Mouse (Mus musculus) liver, adult 2 months (tissue): ENCODE data around the gene Gpc2. TPM values are rescaled to one million over a fixed set of nuclear protein-coding genes. Genes with fewer than 3 reads are reported as not detected.

ENCODE experiments used
- DNase-seq: peaks from one replicate; pipeline ENCODE4 v3.0.0-alpha.2; 2011; ENCODE audit warnings: low read depth, low spot score; ENCODE audit errors: extremely low read depth
- H3K27ac ChIP-seq: fragments of 200-500 bp; replicated peaks from 2 replicates; pipeline ENCODE4 v1.5.1; 2012; ENCODE audit warnings: low read depth, mild to moderate bottlenecking, control low read depth, inconsistent platforms, low read length; ENCODE audit not compliant: insufficient read depth
- H3K27me3 ChIP-seq: fragments of 200-500 bp; 2 replicates; pipeline ENCODE4 v1.6.1; 2012; ENCODE audit warnings: mild to moderate bottlenecking, moderate library complexity, low read length, inconsistent platforms; ENCODE audit not compliant: control insufficient read depth, insufficient read depth
- H3K36me3 ChIP-seq: fragments of 200-500 bp; 2 replicates; pipeline ENCODE4 v1.6.1; 2012; ENCODE audit warnings: low read length, inconsistent platforms; ENCODE audit not compliant: control insufficient read depth, insufficient read depth
- H3K4me1 ChIP-seq: fragments of 200-500 bp; 2 replicates; pipeline ENCODE4 v1.6.1; 2011; ENCODE audit warnings: low read length; ENCODE audit not compliant: control insufficient read depth, insufficient read depth
- H3K4me3 ChIP-seq: fragments of 200-500 bp; 2 replicates; pipeline ENCODE4 v1.5.1; 2011; ENCODE audit warnings: low read depth, mild to moderate bottlenecking, control low read depth, low read length, moderate library complexity; ENCODE audit not compliant: insufficient read depth
- H3K79me2 ChIP-seq: fragments of 200-500 bp; 2 replicates; pipeline ENCODE4 v1.6.1; 2012; ENCODE audit warnings: inconsistent platforms, mild to moderate bottlenecking, low read length, moderate library complexity; ENCODE audit not compliant: control insufficient read depth, insufficient read depth
- H3K9ac ChIP-seq: fragments of 200-500 bp; 2 replicates; pipeline ENCODE4 v1.6.1; 2012; ENCODE audit warnings: low read depth, mild to moderate bottlenecking, control low read depth, inconsistent platforms, low read length
- CTCF ChIP-seq: fragments of 200-500 bp; IDR thresholded peaks from 2 replicates; pipeline ENCODE4 v1.5.1; 2011; ENCODE audit warnings: low read depth, low read length, control low read depth
- POLR2A ChIP-seq: fragments of 200-500 bp; IDR thresholded peaks from 2 replicates; pipeline ENCODE4 v1.6.1; 2011; ENCODE audit warnings: low read length, control low read depth; ENCODE audit not compliant: insufficient read depth; ENCODE audit errors: extremely low read depth
- WGBS: fragments of 180-500 bp; shearing (Covaris S2); methylation state at CpG from one replicate; pipeline ENCODE4 v1.1.7; 2018; 5-methylcytosine and 5-hydroxymethylcytosine counted together
- polyA plus RNA-seq: library from polyadenylated mRNA; depleted of rRNA; stranded (reverse); fragments of >200 nt; gene quantifications from 2 replicates; pipeline ENCODE4 v1.2.3, GENCODE M21; 2012; rRNA removed
- total RNA-seq: library from RNA; depleted of rRNA; stranded (reverse); fragments of >200 nt; gene quantifications from 2 replicates; pipeline ENCODE4 v1.2.3, GENCODE M21; 2014; rRNA removed

The Gpc2 gene
- total and polyA plus RNA-seq, 2 experiments, result 0.09 to 0.18 TPM

DNA sequence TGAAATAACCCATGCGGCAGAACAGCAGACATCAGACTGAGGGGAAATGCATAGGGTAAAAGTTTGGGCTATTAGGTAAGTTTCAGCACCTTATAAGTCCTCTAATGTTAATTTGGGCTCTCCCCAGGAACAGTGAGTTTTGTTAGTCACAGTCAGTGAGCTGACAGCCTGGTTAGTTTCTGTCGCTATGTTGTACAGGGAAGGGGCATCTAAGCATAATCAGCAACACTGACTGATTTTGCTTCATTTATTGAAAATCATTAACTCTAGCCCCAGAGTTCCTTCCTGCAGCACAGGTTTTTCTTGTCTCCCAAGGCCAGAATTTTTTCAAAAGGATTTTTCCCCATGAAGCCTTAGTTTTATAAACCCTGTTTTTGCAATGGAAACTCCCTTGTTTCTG is 46.0 kb downstream of the Gpc2 start:
- Histone ChIP-seq H3K36me3 (no peaks in the 10 kb centered on the region), H3K4me1 (no peaks in the 10 kb centered on the region), H3K27me3 (no peaks in the 10 kb centered on the region), H3K27ac (no peak overlapping the region), H3K4me3 (no peak overlapping the region), H3K9ac (no peak overlapping the region), H3K79me2 (no peaks in the 10 kb centered on the region)
- DNase-seq, result no peak
- 92% methylated on average over 2 of the region's 2 CpGs for WGBS
- TF ChIP-seq POLR2A, result no peak
- TF ChIP-seq CTCF, result no peak

DNA sequence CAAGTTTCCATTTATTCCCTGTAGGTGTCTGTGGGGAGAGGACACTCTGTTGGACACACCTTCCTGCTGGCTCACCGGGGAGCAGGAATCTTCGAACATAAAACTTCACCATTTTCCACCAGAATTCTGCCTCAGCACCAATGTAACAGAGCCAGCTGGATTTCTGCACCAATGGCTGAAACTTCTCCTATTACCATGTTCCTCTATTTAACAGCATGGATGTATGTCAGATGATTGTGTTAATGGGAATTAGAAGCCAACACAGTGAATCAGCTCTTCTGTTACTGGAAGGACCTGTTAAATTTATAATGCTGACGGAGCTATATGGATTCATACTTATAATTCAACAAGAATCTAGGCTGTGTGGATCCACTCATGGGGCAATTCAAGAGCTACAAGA is 50.3 kb downstream of the Gpc2 start:
- Histone ChIP-seq H3K27me3 (no peaks in the 10 kb centered on the region), H3K27ac (no peak overlapping the region), H3K9ac (no peak overlapping the region), H3K36me3 (no peaks in the 10 kb centered on the region), H3K4me1 (no peaks in the 10 kb centered on the region), H3K4me3 (no peak overlapping the region), H3K79me2 (no peaks in the 10 kb centered on the region)
- no peak for DNase-seq
- 81% methylated on average over 3 of the region's 3 CpGs for WGBS
- no peak for TF ChIP-seq POLR2A
- TF ChIP-seq CTCF, result no peak

DNA sequence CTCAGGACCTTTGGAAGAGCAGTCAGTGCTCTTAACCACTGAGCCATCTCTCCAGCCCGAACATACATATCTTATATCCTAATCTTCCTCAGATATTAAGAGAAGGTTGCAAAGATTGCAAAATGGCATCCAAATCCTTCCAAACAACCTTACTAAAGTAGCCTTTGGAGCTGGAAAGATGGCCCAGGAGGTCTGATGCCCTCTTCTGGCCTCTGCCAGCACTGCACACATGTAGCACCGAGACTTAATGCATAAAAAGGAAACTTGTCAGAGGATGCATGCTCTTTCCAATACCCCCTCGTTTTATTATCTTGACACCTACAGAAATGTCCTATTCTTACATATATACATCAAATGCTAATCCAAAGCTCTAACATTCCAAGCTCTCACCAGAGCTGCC is 51.8 kb downstream of the Gpc2 start:
- TF ChIP-seq CTCF (peak; percentile 78), POLR2A (no peak)
- Histone ChIP-seq H3K27me3 (no peaks in the 10 kb centered on the region), H3K4me3 (no peak overlapping the region), H3K36me3 (no peaks in the 10 kb centered on the region), H3K4me1 (no peaks in the 10 kb centered on the region), H3K79me2 (no peaks in the 10 kb centered on the region), H3K9ac (no peak overlapping the region), H3K27ac (no peak overlapping the region)
- DNase-seq, result peak; percentile 16
- WGBS, result 49% methylated on average over 3 of the region's 3 CpGs

DNA sequence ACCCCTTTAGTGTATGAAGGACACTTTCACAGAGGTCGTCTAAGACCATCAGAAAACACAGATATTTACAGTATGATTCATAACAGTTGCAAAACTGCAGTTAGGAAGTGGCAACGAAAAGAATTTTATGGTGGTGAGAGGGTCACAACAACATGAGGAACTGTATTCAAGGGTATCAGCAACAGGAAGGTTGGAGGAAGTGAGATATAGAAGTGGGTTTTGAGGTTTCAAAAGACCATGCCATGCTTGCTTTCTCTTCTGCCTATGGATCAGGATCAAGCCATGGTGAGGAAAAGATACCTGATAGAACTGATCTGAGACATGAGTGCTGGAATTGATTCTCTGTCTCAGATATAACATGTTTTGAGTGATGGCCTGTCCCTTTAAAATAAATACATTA is 52.4 kb downstream of the Gpc2 start:
- DNase-seq, result peak; percentile 8
- H3K27ac ChIP-seq, result no peak overlapping the region
- H3K79me2 ChIP-seq, result no peaks in the 10 kb centered on the region
- 59% methylated on average over 2 of the region's 2 CpGs for WGBS
- H3K4me1 ChIP-seq, result no peaks in the 10 kb centered on the region
- H3K4me3 ChIP-seq, result no peak overlapping the region
- H3K27me3 ChIP-seq, result no peaks in the 10 kb centered on the region
- H3K36me3 ChIP-seq, result no peaks in the 10 kb centered on the region
- no peak overlapping the region for H3K9ac ChIP-seq
- no peak for TF ChIP-seq POLR2A
- TF ChIP-seq CTCF, result no peak

DNA sequence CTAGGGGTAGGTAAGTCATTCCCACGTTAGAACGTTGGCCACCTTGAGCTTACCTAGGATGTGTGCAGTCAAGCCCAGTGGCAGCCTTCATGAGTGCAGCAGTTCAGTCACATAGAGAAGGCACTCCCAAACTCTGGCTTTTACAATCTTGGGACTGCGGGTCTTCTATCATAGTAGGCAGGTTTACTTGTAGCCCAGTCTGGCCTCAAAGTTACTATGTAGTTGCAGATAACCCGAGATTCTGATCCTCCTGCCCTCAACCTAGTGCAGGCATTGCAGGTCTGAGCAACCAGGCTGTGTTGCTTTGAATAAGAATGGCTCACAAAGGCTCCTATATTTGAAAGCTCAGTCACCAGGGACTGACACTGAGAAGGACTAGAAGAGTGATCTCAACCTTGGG is 53.3 kb downstream of the Gpc2 start:
- no peaks in the 10 kb centered on the region for H3K4me1 ChIP-seq
- no peaks in the 10 kb centered on the region for H3K27me3 ChIP-seq
- H3K4me3 ChIP-seq, result no peak overlapping the region
- H3K27ac ChIP-seq, result no peak overlapping the region
- no peaks in the 10 kb centered on the region for H3K79me2 ChIP-seq
- no peak overlapping the region for H3K9ac ChIP-seq
- TF ChIP-seq CTCF, result no peak
- TF ChIP-seq POLR2A, result no peak
- WGBS, result 83% methylated on average over 4 of the region's 4 CpGs
- DNase-seq, result no peak
- H3K36me3 ChIP-seq, result no peaks in the 10 kb centered on the region

DNA sequence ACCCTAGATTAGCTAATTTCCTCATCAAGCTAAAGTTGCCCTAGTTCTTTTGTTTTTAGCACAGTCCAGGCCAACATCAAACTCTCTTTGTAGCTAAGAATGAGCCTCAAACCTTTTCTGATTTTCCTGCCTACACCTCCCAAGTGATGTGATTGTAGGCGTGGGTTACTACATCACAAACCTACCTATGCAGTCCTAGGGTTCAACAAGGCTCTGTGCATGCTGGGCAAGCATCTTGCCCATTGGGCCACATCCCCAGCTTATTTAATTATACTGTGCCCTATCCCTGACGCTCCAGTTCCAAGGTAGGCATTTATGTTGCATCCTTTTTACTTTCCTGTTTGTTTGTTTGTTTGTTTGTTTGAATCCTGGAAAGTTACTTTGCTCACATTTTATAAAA is 54.1 kb downstream of the Gpc2 start, which contains the start of gene Nxpe5:
Nxpe5 (plus strand) TSS at position 199 of the 400 bp plus-strand sequence.
- TF ChIP-seq POLR2A (no peak), CTCF (no peak)
- no peak for DNase-seq
- Histone ChIP-seq H3K9ac (no peak within 1 kb of the TSS), H3K36me3 (no peaks in the 10 kb centered on the region), H3K4me3 (no peak within 1 kb of the TSS), H3K27ac (no peak within 1 kb of the TSS), H3K4me1 (no peaks in the 10 kb centered on the region), H3K27me3 (no peaks in the 10 kb centered on the region), H3K79me2 (no peaks in the 10 kb centered on the region)
- WGBS, result 59% methylated on average over 2 of the region's 2 CpGs

Other genes starting within 250 kb of the Gpc2 start
- gene Smok3c, start 226.8 kb downstream of the Gpc2 start, total RNA-seq, result not detected in 2 replicates
- gene Smok3c, start 226.8 kb downstream of the Gpc2 start, polyA plus RNA-seq, result not detected in 2 replicates
- 22.2 and 24.3 TPM in 2 replicates for gene Zkscan1, start 194.9 kb downstream of the Gpc2 start, total RNA-seq
- 3.1 and 3.9 TPM in 2 replicates for gene Zkscan1, start 194.9 kb downstream of the Gpc2 start, polyA plus RNA-seq
- 8.9 and 10.2 TPM in 2 replicates for gene Zscan21, start 163.1 kb downstream of the Gpc2 start, total RNA-seq
- gene Zscan21, start 163.1 kb downstream of the Gpc2 start, polyA plus RNA-seq, result 6.0 and 6.8 TPM in 2 replicates
- gene Zfp113, start 124.3 kb downstream of the Gpc2 start, total RNA-seq, result 3.5 and 3.8 TPM in 2 replicates
- 3.6 and 4.2 TPM in 2 replicates for gene Zfp113, start 124.3 kb downstream of the Gpc2 start, polyA plus RNA-seq
- gene Cops6, start 118.9 kb downstream of the Gpc2 start, total RNA-seq, result 61.9 and 74.4 TPM in 2 replicates
- gene Cops6, start 118.9 kb downstream of the Gpc2 start, polyA plus RNA-seq, result 109 and 118 TPM in 2 replicates
- 9.6 and 12.3 TPM in 2 replicates for gene Ap4m1, start 108.0 kb downstream of the Gpc2 start, total RNA-seq
- gene Ap4m1, start 108.0 kb downstream of the Gpc2 start, polyA plus RNA-seq, result 9.1 and 14.8 TPM in 2 replicates
- gene Mcm7, start 107.6 kb downstream of the Gpc2 start, total RNA-seq, result 11.0 and 14.8 TPM in 2 replicates
- 9.7 and 12.4 TPM in 2 replicates for gene Mcm7, start 107.6 kb downstream of the Gpc2 start, polyA plus RNA-seq
- gene Taf6, start 92.6 kb downstream of the Gpc2 start, total RNA-seq, result 14.2 and 14.9 TPM in 2 replicates
- 29.9 and 32.7 TPM in 2 replicates for gene Taf6, start 92.6 kb downstream of the Gpc2 start, polyA plus RNA-seq
- 4.9 and 5.0 TPM in 2 replicates for gene Cnpy4, start 92.5 kb downstream of the Gpc2 start, total RNA-seq
- gene Cnpy4, start 92.5 kb downstream of the Gpc2 start, polyA plus RNA-seq, result 1.3 and 1.7 TPM in 2 replicates
- gene Mblac1, start 85.7 kb downstream of the Gpc2 start, total RNA-seq, result 1.0 and 1.1 TPM in 2 replicates
- 2.1 and 2.7 TPM in 2 replicates for gene Mblac1, start 85.7 kb downstream of the Gpc2 start, polyA plus RNA-seq
- gene Nxpe5, start 54.1 kb downstream of the Gpc2 start, total RNA-seq, result not detected in 2 replicates
- 0.04 and 0.07 TPM in 2 replicates for gene Nxpe5, start 54.1 kb downstream of the Gpc2 start, polyA plus RNA-seq
- gene Lamtor4, start 24.5 kb downstream of the Gpc2 start, total RNA-seq, result 99.9 and 105 TPM in 2 replicates
- gene Lamtor4, start 24.5 kb downstream of the Gpc2 start, polyA plus RNA-seq, result 177 and 206 TPM in 2 replicates
- gene BC037034, start 16.0 kb downstream of the Gpc2 start, total RNA-seq, result 3.1 and 3.2 TPM in 2 replicates
- 16.8 and 24.1 TPM in 2 replicates for gene BC037034, start 16.0 kb downstream of the Gpc2 start, polyA plus RNA-seq
- not detected in 2 replicates for gene Gal3st4, start 7.2 kb downstream of the Gpc2 start, total RNA-seq
- gene Gal3st4, start 7.2 kb downstream of the Gpc2 start, polyA plus RNA-seq, result not detected in 2 replicates
- not detected in 2 replicates for gene Gm43720, start within 50 bp of the Gpc2 start, total RNA-seq
- gene Gm43720, start within 50 bp of the Gpc2 start, polyA plus RNA-seq, result not detected in 2 replicates
- gene Stag3, start 235 bp upstream of the Gpc2 start, total RNA-seq, result 0.07 and 0.09 TPM in 2 replicates
- gene Stag3, start 235 bp upstream of the Gpc2 start, polyA plus RNA-seq, result 0.09 TPM in 1 of 2 replicates, not detected in the other
- gene Pvrig, start 62.0 kb upstream of the Gpc2 start, total RNA-seq, result 0.92 and 0.94 TPM in 2 replicates
- gene Pvrig, start 62.0 kb upstream of the Gpc2 start, polyA plus RNA-seq, result 0.25 and 0.50 TPM in 2 replicates
- 5.6 and 5.8 TPM in 2 replicates for gene Zfp157, start 161.5 kb upstream of the Gpc2 start, total RNA-seq
- 1.4 and 1.5 TPM in 2 replicates for gene Zfp157, start 161.5 kb upstream of the Gpc2 start, polyA plus RNA-seq